In the genomic region with DNA sequence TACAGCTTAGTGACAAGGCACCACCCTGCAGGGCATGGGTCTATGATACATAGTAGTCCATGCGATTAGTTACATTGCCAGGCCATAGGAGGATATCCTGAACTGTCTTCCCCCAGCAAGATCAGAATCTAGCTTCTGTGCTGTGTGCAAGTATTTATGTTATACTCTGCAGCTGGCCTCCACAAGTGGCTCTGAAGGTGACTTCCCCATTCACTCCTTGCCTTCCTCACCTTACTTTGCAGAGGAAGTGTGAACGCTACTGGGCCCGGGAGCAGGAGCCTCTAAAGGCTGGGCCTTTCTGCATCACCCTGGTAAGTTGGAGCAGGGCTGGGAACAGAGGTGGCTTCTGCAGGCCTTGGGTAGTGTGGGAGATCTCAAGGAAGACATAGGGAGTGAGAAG, we compare ENCODE assay signal across 28 mouse cellular contexts. TPM values are rescaled to one million over a fixed set of nuclear protein-coding genes. Genes with fewer than 3 reads are reported as not detected.
DNase-seq lines count a peak whose midpoint lies in the region; ATAC-seq and TF ChIP-seq lines count a peak whose summit lies in the region.
"Had no signal": no experiment of that assay in that cellular context is flagged by ENCODE, and none has a peak within 500 bp of the region (broad histone marks: within the 10 kb centered on the region; RNA-seq: fewer than 3 reads in every experiment).

No protein-coding gene starts in this region.

- in situ Hi-C loops in ES-E14 (cut with MboI; ENCODE audit: low sequenced_read_pairs in 2 of 2, unreplicated experiment in 2 of 2) = no loop called here

- no peak overlapping the region for H3K4me3 ChIP-seq in lung, embryonic 16.5 days (ENCODE audit: low read length)
- H3K4me3 ChIP-seq in ES-E14 (ENCODE audit: insufficient read depth in 1 of 2, low read depth in 1 of 2, low read length in 2 of 2, poor library complexity in 1 of 2, severe bottlenecking in 1 of 2) = no peak overlapping the region
- no peak overlapping the region for H3K4me3 ChIP-seq in brown adipose tissue, adult 24 weeks (ENCODE audit: insufficient read depth, low read depth, low read length)
- H3K4me3 ChIP-seq: forebrain, embryonic 13.5 days; hindbrain, embryonic 13.5 days; liver, embryonic 15.5 days; midbrain, embryonic 12.5 days; stomach, embryonic 15.5 days had no signal

- H3K9ac ChIP-seq in lung, embryonic 16.5 days (ENCODE audit: low read length) = no peak overlapping the region
- 0 out of 2 replicates have a peak overlapping the region, but pooled peaks have one; percentile 5 for H3K9ac ChIP-seq in ES-E14 (ENCODE audit: insufficient read depth, low read depth, low read length, poor library complexity, severe bottlenecking)
- H3K9ac ChIP-seq: forebrain, embryonic 13.5 days; hindbrain, embryonic 13.5 days; liver, embryonic 15.5 days; midbrain, embryonic 12.5 days; stomach, embryonic 15.5 days had no signal

- WGBS in lung, embryonic 16.5 days = 33% methylated on average over 3 of the region's 3 CpGs

- H3K4me1 ChIP-seq in lung, embryonic 16.5 days (replicated peaks; ENCODE audit: control insufficient read depth, insufficient read depth, low read length) = peaks cover 15% of the 10 kb centered on the region
- H3K4me1 ChIP-seq in ES-E14 (ENCODE audit: control insufficient read depth in 2 of 2, insufficient read depth in 2 of 2, low read length in 2 of 2, poor library complexity in 1 of 2) = peaks cover 2 to 18% of the 10 kb centered on the region in 2 experiments; a peak in 3 of 4 replicates
- H3K4me1 ChIP-seq in brown adipose tissue, adult 24 weeks (ENCODE audit: control insufficient read depth, insufficient read depth, insufficient read length, low read length) = no peaks in the 10 kb centered on the region

- H3K27me3 ChIP-seq in lung, embryonic 16.5 days (ENCODE audit: control insufficient read depth, insufficient read depth, low read depth, low read length) = no peaks in the 10 kb centered on the region
- H3K27me3 ChIP-seq: stomach, embryonic 15.5 days had no signal

- no peaks in the 10 kb centered on the region for H3K36me3 ChIP-seq in lung, embryonic 16.5 days (ENCODE audit: control insufficient read depth, insufficient read depth, low read length)
- no peaks in the 10 kb centered on the region for H3K36me3 ChIP-seq in ES-E14 (ENCODE audit: control insufficient read depth, insufficient read depth, low read length, poor library complexity, severe bottlenecking)
- H3K36me3 ChIP-seq: hindbrain, embryonic 13.5 days; liver, embryonic 15.5 days; midbrain, embryonic 12.5 days; stomach, embryonic 15.5 days had no signal

- peak overlapping the region; percentile 68 for H3K27ac ChIP-seq in lung, embryonic 16.5 days (ENCODE audit: low read length)
- H3K27ac ChIP-seq in ES-E14 (ENCODE audit: insufficient read depth, low read depth, low read length, poor library complexity, severe bottlenecking) = peak overlapping the region; percentile 67
- peak overlapping the region; percentile 34 for H3K27ac ChIP-seq in brown adipose tissue, adult 24 weeks (replicated peaks; ENCODE audit: low read depth, low read length)
- H3K27ac ChIP-seq: forebrain, embryonic 13.5 days; hindbrain, embryonic 13.5 days; liver, embryonic 15.5 days; midbrain, embryonic 12.5 days; stomach, embryonic 15.5 days had no signal

- ATAC-seq in lung, embryonic 16.5 days (ENCODE audit: low read depth) = no peak
- peak; percentile 33 for ATAC-seq in megakaryocyte, adult 5-6 weeks (ENCODE audit: poor library complexity, severe bottlenecking)
- ATAC-seq: forebrain, embryonic 13.5 days; intestine, postnatal 0 days had no signal

- no peak for DNase-seq in lung, postnatal 36 days
- no peak for DNase-seq in ES-E14 (ENCODE audit: low read depth, low spot score)
- no peak for DNase-seq in adipocyte (ENCODE audit: low spot score)
- DNase-seq in layer of hippocampus, postnatal 14 days (ENCODE audit: low spot score in 2 of 2) = no peak
- DNase-seq in cerebellum, adult 9-11 months = no peak
- DNase-seq: adrenal gland, postnatal 14 days; B cell, adult 2 months; cerebellum, adult 18-20 months; cerebellum, postnatal 25 days; gastrocnemius, postnatal 10 days; heart, postnatal 14 days; kidney, adult 9 months; kidney, postnatal 10 days; liver had no signal

- H3K4me2 ChIP-seq in lung, embryonic 16.5 days (ENCODE audit: low read depth, low read length) = no peak overlapping the region
- H3K4me2 ChIP-seq: forebrain, embryonic 13.5 days; hindbrain, embryonic 13.5 days; liver, embryonic 15.5 days; midbrain, embryonic 12.5 days; stomach, embryonic 15.5 days had no signal

- no peaks in the 10 kb centered on the region for H3K9me3 ChIP-seq in lung, embryonic 16.5 days (ENCODE audit: control insufficient read depth, low read length)
- H3K9me3 ChIP-seq in ES-E14 (ENCODE audit: control insufficient read depth, insufficient read depth, low read depth, low read length) = no peaks in the 10 kb centered on the region
- H3K9me3 ChIP-seq: forebrain, embryonic 13.5 days; hindbrain, embryonic 13.5 days; liver, embryonic 15.5 days; midbrain, embryonic 12.5 days; stomach, embryonic 15.5 days had no signal

TF ChIP-seq in ES-E14, 5 proteins besides CTCF, POLR2A, EP300 and RAD21:
- TF ChIP-seq ZNF384 (IDR thresholded peaks at IDR 0.05; ENCODE audit: low read depth, low read length) = no peak
- TF ChIP-seq ZC3H11A (IDR thresholded peaks at IDR 0.05; ENCODE audit: borderline replicate concordance, low read depth, low read length) = no peak
- no peak for TF ChIP-seq CHD2 (IDR thresholded peaks at IDR 0.05; ENCODE audit: low read depth, low read length)
- no peak for TF ChIP-seq MAFK (IDR thresholded peaks at IDR 0.05; ENCODE audit: insufficient read depth, low read depth, low read length)
- no peak for TF ChIP-seq HCFC1 (IDR thresholded peaks at IDR 0.05; ENCODE audit: borderline replicate concordance, insufficient read depth, low read length)

RNA-seq across cellular contexts. Expression of a gene that starts 8.5 kb away (rescaled TPM):
- 43.2 and 44.0 TPM in 2 replicates for polyA plus RNA-seq in lung, embryonic 16.5 days (2015; fragmentation: Nextera tagmentation; extraction: Ambion mirVana)
- total RNA-seq in ES-E14 (2012; rRNA removed) = 2.6 and 4.0 TPM in 2 replicates
- polyA plus RNA-seq in brown adipose tissue, adult 24 weeks (2012; ENCODE audit: insufficient read depth, insufficient read length, missing spikeins) = 4.3 and 10.1 TPM in 2 replicates
- 74.4 and 86.1 TPM in 2 replicates for total RNA-seq in megakaryocyte, adult 5-6 weeks (2015)
- total RNA-seq in megakaryocyte, adult 5-6 weeks (2017) = 415 and 428 TPM in 2 replicates
- 1 to 10 TPM; 3.4 to 5.2 TPM for total RNA-seq in layer of hippocampus, postnatal 14 days (2021)

RNA-seq across cellular contexts. Expression of a gene that starts 28.4 kb away (rescaled TPM):
- 73.8 and 79.4 TPM in 2 replicates for polyA plus RNA-seq in lung, embryonic 16.5 days (2015; fragmentation: Nextera tagmentation; extraction: Ambion mirVana)
- total RNA-seq in ES-E14 (2012; rRNA removed) = 103 and 111 TPM in 2 replicates
- 38.0 and 43.0 TPM in 2 replicates for polyA plus RNA-seq in brown adipose tissue, adult 24 weeks (2012; ENCODE audit: insufficient read depth, insufficient read length, missing spikeins)
- total RNA-seq in megakaryocyte, adult 5-6 weeks (2015) = 29.1 and 30.6 TPM in 2 replicates
- total RNA-seq in megakaryocyte, adult 5-6 weeks (2017) = 13.3 and 14.7 TPM in 2 replicates
- total RNA-seq in layer of hippocampus, postnatal 14 days (2021) = 10 to 100 TPM; 25.0 to 28.5 TPM

RNA-seq across cellular contexts. Expression of a gene that starts 28.6 kb away (rescaled TPM):
- polyA plus RNA-seq in lung, embryonic 16.5 days (2015; fragmentation: Nextera tagmentation; extraction: Ambion mirVana) = 50.8 and 54.6 TPM in 2 replicates
- 21.6 and 26.6 TPM in 2 replicates for total RNA-seq in ES-E14 (2012; rRNA removed)
- polyA plus RNA-seq in brown adipose tissue, adult 24 weeks (2012; ENCODE audit: insufficient read depth, insufficient read length, missing spikeins) = 13.9 and 15.4 TPM in 2 replicates
- total RNA-seq in megakaryocyte, adult 5-6 weeks (2015) = 47.7 and 48.0 TPM in 2 replicates
- 42.1 and 55.3 TPM in 2 replicates for total RNA-seq in megakaryocyte, adult 5-6 weeks (2017)
- 10 to 100 TPM; 19.7 to 19.9 TPM for total RNA-seq in layer of hippocampus, postnatal 14 days (2021)

RNA-seq across cellular contexts. Expression of a gene that starts 30.2 kb away (rescaled TPM):
- polyA plus RNA-seq in lung, embryonic 16.5 days (2015; fragmentation: Nextera tagmentation; extraction: Ambion mirVana) = not detected in 2 replicates
- total RNA-seq in ES-E14 (2012; rRNA removed) = not detected in 2 replicates
- polyA plus RNA-seq in brown adipose tissue, adult 24 weeks (2012; ENCODE audit: insufficient read depth, insufficient read length, missing spikeins) = not detected in 2 replicates
- total RNA-seq in megakaryocyte, adult 5-6 weeks (2015) = 0.21 TPM in 1 of 2 replicates, not detected in the other
- not detected in 2 replicates for total RNA-seq in megakaryocyte, adult 5-6 weeks (2017)
- total RNA-seq in layer of hippocampus, postnatal 14 days (2021) = not detected
- total RNA-seq: adrenal gland, postnatal 14 days; gastrocnemius, postnatal 10 days; heart, postnatal 14 days; left cerebral cortex, postnatal 10 days had no signal
- polyA plus RNA-seq: embryonic facial prominence, embryonic 11.5 days; forebrain, embryonic 13.5 days; heart, embryonic 14.5 days; hindbrain, embryonic 13.5 days; intestine, postnatal 0 days; limb, embryonic 11.5 days; liver, embryonic 15.5 days; midbrain, embryonic 12.5 days; neural tube, embryonic 11.5 days; stomach, embryonic 15.5 days had no signal

Comparison
In these comparisons a context has a peak if more than half of its experiments do, and no peak if none do; other contexts are left out.
1. RNA of a gene that starts 8.5 kb away (total RNA-seq): 74.4 to 428 TPM in megakaryocyte, adult 5-6 weeks; 3.4 to 5.2 TPM in layer of hippocampus, postnatal 14 days and 2.6 to 4.0 TPM in ES-E14; every median in the first group is over 10 times any median in the second.
2. Peak in every context shown above with its lines, with median percentiles within 50 percentile points of each other: H3K27ac ChIP-seq.